Mouse (Mus musculus): ENCODE measurements around the gene Cda.
"Not testable (repeated sequence)": the region's sequence is repeated elsewhere in the genome, so short reads cannot be mapped to it uniquely, and the experiment has no call there.

Cda gene

DNA sequence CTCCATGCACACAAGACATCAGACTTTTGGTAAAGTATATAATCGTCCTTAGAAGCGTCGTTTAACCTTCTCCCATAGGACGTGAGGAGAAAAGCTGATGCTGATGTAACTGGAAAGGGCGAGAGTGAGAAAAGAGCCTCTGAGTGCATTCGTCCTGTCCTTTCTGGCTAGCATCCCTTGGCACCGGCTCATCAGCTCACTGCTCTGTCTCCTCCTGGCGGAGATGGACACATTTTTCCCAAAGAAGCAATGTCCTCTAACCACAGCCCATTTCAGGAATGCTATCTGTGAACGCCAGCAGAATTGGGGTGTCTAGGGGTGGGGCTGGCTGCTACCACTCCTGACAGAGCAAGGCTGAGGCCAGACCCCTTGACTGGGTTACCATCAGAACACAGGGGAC is 36.1 kb downstream of the Cda start:
- DNase-seq: no peak

DNA sequence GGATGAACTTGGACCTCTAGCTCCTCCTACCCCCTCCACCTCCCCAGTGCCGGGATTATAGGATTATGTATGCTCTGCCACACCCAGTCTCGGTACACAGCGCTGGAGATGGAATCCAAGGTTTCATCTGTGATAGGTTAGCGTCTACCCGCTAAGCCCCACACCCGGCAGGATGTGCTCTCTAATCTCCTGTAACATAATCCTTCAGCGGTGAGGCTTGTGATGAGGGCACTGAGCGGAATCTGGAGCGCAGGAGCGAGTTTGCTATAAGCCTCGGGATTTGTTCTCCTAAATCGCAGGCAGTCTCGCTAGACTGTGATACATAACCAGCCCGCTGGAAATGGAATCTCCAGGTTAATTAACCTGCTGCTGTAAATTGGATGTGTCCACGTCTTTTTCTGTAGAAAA is 37.5 kb downstream of the Cda start:
- DNase-seq: no peak

DNA sequence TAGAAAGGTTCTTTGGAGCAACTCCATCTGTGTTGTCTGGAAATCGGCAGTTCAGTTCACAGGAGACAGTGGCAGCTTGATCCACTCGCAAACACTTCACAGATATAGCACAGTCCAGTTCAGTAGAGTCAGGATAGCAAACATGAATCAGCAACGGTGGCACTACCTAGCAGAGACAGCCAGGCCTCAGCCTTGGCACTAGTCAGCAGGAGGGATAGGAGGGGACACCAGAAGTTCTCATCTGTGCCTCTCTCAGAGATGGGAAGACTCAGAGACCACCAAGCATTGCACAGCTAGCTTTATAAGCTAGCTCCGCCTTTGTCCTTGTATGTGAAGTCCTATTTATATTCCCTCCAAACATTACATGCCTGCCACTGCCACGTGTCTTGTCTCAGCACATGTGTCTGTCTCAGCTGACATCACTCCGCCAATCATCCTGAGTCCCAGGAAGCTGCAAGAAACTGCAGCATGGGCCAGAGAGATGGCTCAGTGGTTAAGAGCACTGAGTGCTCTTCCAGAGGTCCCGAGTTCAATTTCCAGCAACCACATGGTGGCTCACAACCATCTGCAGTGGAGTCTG is 39.8 kb downstream of the Cda start:
- no peak for DNase-seq

DNA sequence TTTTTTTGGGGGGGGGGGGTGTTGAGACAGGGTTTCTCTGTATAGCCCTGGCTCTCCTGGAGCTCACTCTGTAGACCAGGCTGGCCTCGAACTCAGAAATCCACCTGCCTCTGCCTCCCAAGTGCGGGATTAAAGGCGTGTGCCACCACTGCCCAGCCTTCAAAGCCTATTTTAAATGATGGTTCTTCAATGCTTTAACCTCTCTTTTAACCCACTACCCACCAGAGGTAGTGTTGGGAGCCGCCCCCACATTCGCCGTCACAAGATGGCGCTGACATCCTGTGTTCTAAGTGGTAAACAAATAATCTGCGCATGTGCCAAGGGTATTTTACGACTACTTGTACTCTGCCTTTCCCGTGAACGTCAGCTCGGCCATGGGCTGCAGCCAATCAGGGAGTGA is 40.6 kb downstream of the Cda start:
- DNase-seq: not testable (repeated sequence)

DNA sequence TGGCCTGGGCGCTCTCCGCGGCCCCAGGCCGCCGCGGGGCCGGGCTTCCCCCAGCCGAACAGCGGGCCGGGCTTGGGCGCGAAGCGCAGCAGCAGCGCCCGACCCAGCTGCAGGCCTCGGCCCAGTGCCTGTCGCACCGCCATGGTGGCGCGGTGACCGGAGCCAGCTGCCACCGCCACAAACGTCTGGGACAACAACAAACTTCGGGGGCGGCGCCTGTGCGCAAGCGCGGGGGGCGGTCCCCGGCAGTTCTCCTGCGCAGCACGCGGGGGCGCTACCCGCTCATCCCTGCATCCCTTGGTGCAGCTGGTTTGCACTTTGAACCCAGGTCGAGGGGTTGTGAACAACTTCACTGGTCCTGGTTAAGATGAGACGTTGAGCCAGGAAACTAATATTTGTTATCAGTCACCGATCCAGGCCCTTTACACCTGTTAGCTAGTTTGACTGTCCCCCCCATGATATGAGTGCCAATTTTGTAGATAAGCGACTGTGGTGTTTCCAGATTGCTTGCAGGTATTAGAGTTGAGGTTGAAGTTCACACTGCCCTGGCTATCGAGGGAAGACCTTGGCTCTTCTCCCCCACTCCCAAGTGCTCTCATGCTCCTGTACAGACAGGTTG is 41.6 kb downstream of the Cda start, which contains the start of gene Pink1:
Pink1 (minus strand) TSS at position 231 of the 619 bp plus-strand sequence.
- DNase-seq: peak; percentile 89

- peak; percentile 97 for DNase-seq
Measured at GRCm38 (mm10) chr4:138325466-138326076, 42.2 kb downstream of the Cda start.

GRCm38 (mm10) chr4:138324451-138324850 is 43.3 kb downstream of the Cda start:
- DNase-seq: no peak

DNA sequence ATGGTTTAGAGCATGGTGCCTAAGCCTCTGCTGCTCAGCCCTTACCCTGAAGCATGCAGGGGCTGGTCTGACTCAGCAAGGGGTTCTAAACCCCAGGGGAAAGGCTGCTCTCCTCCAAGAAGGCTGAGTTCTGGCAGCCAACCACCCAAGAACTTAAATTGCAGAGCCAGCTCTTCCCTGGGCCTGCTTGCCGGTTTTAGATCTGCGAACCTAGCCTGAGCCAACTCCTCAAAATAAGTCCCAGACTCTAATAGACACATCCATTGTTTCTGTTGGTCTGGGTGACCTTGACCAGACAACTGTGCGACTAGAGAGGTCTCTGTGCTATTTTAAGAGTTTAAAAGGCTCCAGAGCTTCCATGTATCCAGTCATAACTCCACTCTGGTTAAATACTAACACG is 44.0 kb downstream of the Cda start:
- DNase-seq: no peak

DNA sequence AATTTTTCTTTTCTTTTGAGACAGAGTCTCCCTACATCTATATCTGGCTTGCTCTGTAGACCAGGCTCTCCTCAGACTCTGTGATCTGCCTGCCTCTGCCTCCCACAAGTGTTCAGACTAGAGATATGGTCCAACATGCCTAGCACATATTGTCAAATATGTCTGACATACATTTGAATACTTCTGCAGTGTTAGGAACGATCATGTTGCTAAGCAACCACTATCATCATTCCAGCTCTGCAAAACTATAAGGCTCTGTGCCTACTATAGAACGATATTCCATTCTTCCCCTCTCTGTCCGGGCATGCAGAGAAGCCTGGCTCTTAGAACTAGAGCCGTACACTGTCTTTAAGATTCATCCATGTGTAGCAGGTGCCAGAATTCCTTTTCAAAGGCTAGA is 45.1 kb downstream of the Cda start:
- DNase-seq: no peak

GRCm38 (mm10) chr4:138321488-138321887 is 46.3 kb downstream of the Cda start:
- no peak for DNase-seq

GRCm38 (mm10) chr4:138320711-138321110 is 47.1 kb downstream of the Cda start:
- DNase-seq: no peak

DNA sequence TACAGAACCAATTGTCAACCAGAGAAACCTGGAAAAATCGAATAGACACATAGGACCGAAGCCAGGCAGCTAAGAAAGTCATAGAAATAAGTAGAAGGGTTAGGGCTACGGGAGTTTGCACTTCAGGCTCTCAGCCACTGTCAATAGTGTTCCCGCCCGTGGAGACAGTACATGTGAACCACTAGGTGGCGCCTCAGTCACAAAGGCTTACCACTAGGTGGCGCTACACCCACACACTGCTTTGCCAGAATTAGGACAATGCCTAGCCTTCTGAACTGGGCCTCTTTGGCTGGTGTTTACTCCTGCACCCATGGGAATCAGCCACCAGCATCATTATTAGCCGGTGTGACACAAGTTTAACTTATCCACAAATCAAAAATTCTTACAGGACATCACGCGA is 48.3 kb downstream of the Cda start:
- peak; percentile 81 for DNase-seq

DNA sequence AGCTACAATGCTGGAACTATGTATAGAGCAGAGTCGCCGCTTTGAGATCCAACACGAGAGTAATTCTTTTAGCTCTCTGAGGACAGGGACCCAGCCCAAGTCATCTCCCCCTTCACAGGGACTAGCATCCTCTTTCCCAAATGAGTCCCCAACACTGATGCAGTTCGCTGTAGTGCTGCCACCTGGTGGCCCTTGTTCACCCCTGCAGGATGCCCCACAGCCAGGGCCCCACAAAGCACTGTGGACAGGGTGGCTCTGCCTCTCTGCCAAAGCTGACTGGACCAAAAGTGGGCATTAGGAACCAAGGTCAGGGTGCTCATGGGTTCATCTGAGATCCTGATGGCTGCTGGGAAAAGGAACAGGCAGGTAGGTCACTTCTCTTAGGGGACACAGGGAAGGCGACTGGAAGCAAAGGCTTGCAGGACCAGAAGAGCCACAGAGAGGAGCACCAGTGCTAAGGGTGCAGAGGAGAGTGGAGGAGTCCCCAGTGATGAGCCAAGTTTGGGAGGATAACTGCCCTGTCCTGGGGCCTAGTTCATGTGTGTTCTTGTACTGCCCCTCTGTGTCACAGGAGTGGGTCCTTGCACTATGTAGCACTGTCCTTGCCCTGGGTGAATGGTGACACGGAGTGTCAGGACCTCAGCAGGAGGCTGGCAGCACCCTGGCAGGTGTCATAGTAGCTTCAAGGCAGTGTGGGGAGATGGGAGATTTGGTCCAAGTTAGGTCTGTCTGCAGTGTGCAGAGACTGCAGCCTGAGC is 49.1 kb downstream of the Cda start:
- DNase-seq: peak; percentile 61

DNA sequence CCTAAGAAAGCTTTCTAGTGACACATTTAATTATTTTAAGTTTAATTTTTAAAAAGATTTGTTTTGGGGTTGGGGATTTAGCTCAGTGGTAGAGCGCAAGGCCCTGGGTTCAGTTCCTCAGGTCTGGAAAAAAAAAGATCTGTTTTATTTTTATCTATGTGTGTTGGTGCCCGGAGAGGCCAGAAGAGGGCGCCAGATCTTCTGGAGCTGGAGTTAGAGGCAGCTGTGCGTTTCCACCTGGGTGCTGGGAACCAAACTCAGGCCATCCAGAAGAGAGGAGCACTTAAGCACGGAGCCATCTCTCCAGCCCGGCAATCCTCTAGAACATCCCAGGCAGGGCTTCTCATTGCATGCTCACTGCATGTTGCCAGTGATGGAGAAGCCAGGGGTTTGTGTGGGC is 51.4 kb downstream of the Cda start:
- DNase-seq: no peak

DNA sequence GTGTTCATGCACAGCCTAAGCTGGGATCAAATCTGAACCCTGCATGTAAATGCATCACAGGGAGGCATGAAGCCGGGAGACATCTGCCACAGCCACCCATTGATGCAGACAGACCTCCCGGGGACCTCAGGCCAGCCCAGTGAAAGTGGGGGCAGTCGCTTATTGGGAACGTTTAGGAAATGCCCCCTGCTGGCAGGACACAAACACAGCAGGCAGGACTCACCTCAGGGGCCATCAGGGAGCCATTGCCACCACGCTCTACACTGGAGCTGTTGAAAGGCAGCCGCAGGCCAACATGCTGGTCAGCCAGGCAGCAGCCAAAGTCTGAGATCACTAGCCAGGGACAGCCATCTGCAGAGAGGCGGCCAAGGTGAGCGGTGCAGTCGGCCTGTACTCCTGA is 52.0 kb downstream of the Cda start:
- no peak for DNase-seq

DNA sequence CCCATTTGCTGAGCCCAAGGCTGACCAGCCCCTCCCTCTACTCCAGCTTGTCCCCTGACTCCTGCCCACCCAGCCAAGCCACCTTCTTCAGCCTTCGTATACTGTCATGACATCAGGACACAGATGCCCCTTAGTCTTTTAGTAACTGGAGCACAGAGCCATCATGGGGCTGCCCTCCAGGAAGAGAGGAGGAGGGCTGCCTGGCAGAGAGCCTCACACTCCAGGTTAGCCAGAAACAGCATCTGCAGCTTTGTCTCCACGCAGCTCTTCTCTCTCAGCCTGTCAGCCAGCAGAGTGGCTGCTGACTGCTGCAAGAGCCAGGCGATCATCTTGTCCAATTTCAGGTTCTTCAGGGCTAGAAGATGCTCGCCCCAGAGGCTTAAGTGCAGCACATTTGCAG is 54.0 kb downstream of the Cda start:
- DNase-seq: no peak

DNA sequence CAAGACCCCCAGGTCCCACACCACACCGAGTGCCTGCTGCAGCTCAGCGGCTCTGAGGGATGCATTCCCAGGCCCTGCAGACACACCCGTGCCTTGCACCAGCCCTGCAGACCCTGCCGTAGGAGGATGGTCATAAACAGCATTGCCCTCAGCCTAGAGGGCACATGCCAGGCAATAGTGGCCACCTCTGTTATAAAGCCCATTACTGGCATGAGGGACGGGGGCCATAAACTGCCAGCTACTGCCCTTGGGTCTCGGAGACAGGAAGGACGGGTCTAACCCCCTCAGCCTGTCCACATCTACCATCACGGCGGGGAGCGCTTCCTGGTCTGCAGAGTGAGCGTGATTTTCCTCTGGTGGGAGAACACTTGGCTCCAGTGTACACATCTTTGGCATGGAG is 54.8 kb downstream of the Cda start:
- no peak for DNase-seq

DNA sequence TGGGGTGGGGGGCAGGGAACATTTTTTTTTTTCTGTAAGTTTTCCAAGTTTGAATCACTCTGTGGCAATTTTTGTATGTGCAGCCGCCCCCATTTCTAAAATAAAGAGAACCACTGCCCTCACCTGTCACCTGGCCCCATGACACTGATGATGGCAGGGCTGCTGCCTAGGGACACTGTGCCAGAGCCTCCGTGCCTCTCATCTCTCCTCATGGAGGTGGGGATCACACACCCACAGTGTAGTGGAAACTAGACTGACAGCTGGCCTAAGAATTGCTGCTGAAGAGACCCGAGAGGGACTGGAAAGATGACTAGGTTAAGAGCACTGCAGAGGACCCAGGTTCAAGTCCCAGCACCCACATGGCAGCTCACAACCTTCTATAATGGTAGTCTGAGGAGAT is 55.7 kb downstream of the Cda start:
- no peak for DNase-seq

DNA sequence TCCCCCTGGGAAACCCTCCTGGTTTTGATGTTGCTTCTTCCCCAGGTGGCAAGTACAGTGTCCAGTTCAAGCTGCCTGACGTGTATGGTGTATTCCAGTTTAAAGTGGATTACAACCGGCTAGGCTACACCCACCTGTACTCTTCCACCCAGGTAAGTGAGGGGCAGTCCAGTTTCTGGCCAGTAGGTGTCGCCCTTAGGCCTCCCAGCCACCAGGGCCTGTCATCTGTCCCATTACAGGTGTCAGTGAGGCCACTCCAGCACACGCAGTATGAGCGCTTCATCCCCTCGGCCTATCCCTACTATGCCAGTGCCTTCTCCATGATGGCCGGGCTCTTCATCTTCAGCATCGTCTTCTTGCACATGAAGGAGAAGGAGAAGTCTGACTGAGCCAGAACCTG is 56.2 kb downstream of the Cda start:
- DNase-seq: peak; percentile 52

DNA sequence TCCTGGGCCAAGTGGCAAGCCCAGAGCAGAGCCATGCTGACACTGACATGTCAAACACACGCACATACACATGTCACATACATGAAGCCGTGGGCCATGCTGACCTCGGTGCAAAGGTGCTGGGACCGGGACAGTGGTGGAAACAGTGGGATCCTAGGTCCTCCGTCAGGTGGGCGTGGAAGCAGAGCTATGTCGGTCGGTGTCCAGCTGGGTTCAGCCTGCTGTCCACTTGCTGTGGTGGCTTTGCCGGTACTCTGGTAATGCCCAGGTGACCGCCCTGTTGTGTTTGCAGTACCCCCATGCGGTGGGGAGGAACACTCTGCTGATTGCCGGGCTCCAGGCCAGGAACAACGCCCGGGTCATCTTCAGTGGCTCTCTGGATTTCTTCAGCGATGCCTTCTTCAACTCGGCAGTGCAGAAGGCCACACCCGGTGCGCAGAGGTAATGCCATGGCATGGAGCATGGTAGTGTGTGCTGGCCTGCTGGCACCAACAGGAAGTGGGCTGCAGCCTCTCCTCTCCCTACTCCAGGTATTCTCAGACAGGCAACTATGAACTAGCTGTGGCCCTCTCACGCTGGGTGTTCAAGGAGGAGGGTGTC is 57.4 kb downstream of the Cda start:
- no peak for DNase-seq

- no peak for DNase-seq
Measured at GRCm38 (mm10) chr4:138307739-138308138, 60.1 kb downstream of the Cda start.

DNA sequence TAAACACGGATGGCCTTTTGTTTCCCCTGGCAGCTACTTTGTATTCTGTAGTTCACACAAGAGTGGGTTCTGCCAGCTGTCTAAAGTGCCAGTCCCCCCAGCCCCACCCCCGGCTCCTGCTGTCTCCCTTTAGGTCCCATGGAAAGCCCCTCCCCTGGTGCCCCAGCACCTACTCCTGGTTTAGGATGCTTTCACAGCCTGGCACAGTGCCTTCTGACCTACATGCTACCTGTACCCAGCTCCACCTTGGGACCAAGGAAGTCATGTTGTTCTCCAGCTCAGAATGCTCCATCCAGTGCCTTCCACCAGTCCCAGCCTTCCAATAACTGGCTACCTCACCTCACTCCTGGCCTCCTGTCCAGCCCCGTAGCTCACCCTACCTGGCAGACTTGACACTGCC is 60.8 kb downstream of the Cda start:
- no peak for DNase-seq

GRCm38 (mm10) chr4:138304340-138305104 is 63.3 kb downstream of the Cda start, which contains the start of gene Ddost:
Ddost (plus strand) TSS chr4:138304730.
- DNase-seq: peak; percentile 98

All from liver (tissue).